Mouse (Mus musculus): ENCODE measurements around the gene Terf2.
"Not testable (repeated sequence)": the region's sequence is repeated elsewhere in the genome, so short reads cannot be mapped to it uniquely, and the experiment has no call there.

Terf2 gene

DNA sequence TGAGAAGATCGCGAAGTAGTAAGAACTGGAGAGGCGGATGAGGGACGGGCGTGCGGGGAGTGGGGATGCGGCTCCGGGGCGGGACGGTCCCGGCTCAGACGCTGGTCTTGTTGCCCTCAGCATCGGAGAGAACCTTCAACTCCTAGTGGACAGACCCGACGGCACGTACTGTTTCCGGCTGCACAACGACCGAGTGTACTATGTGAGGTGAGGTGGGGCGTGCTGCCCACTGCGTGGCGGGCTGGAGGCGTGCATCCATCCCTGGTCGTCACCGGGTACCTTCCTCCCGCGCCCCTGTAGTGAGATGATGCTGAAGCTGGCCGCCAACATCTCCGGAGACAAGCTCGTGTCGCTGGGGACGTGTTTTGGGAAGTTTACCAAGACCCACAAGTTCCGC lies 39.4 kb downstream of the Terf2 start:
- no peak for DNase-seq (ENCODE audit: low spot score)

DNA sequence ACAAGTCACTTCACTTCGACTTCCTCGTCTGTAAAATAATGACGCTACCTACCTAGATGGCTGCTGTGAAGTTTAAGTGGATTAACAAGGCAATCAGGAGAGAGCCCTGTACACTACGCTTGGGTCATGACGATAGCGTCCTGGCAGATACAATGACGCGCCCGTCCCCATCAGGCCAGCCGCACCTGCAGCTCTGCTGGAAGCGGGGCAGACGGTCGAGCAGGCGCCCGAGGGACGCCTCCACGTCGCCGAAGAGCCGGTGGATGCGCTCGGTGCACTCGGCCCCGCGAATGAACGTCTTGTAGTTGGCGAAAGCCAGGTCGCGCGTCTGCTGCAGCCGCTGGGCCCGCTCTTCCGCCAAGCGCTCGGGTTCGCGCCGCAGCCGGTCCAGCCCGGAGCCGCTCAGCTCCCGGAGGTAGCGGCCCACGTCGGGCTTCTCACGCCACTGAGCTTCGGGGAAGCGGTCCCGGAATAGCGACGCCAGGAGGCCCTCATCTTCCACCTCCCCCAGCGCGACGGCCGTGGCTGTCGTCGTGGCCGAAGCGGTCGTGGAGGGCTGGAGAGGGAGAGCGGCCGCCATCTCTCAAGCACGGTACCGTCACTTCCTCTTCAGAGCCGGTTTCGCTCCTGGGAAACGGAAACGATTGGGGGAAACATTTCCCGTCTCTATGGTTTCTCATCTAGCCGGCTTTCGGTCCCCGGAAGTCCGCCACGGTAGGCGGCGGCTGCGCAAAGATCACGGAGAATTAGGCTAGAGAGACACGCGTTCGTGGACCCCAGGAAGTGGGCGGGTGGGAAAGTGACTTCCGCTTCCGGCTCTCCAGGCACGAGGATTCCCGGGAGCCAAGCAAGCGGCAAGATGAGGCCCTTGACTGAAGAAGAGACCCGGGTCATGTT lies 40.0 kb downstream of the Terf2 start, which contains the start of the genes Cog8 and Nip7:
Gene Cog8, minus strand, starts transcription at position 614 of the 897 bp plus-strand sequence.
Gene Nip7, plus strand, starts transcription at position 802 of the 897 bp plus-strand sequence.
- DNase-seq (ENCODE audit: low spot score) = peak; percentile 98

- no peak for DNase-seq (ENCODE audit: low spot score)
Observed at GRCm38 (mm10) chr8:107052046-107052445, 44.3 kb downstream of the Terf2 start.

DNA sequence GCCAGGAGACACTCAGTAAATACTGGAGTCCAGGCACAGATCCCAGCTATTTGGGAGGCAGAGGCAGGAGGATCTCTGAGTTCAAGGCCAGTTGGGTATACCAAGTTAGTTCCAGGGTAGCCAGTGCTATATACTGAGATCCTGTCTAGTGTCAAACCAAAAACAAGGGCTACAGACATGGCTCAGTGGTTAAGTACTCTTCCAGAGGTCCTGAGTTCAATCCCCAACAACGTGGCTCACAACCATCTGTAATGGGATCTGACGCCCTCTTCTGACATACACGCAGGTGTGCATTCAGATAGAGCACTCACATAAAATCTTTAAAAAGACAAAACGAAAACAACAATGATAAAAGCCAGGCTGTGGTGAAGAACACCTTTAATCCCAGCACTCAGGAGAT lies 46.9 kb downstream of the Terf2 start:
- no peak for DNase-seq (ENCODE audit: low spot score)

DNA sequence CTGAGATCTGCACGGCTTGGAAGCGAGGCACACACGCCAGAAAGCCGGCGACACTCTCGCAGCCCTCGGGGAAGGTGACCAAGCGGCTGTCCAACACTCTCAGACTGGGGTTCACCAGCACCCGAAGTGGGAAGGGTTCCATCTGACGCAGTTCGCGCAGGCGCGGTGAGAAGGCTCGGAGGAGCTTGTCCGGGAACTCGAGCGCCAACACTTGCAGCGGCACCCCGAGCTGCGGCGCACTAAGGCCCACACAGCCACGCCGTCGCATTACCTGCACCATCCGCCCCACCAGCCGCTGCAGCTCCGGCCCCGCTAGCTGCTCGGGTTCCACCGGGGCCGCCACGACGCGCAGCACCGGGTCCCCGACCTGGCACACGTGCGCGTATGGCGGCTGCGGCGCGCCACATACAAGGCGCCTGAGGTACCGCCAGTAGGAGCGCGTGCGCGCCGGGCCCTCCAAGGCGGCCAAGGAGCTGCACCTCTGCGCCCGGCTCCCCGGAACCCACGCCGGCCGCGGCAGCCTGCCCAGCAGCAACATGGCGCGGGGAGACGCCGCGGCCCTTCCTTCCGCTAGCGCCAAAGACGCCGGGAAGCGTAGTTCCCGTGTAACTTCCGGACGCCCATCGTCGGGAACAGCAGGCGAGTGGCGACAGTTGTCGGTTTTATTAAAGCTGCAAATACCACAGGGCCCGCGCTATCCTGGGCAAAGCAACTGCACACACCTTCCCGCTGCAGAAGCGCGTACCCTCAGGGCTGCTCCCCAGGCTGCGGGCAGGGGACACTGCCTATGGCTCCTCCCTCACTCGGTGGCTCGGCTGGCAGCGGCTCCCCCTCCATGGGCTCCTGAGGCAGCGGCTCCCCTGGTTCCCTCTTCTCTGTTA lies 48.0 kb downstream of the Terf2 start, which contains the start of gene Pdf:
Gene Pdf, minus strand, starts transcription at position 554 of the 881 bp plus-strand sequence.
- DNase-seq (ENCODE audit: low spot score) = peak; percentile 78

- DNase-seq (ENCODE audit: low spot score) = no peak
Observed at GRCm38 (mm10) chr8:107046976-107047375, 49.4 kb downstream of the Terf2 start.

DNA sequence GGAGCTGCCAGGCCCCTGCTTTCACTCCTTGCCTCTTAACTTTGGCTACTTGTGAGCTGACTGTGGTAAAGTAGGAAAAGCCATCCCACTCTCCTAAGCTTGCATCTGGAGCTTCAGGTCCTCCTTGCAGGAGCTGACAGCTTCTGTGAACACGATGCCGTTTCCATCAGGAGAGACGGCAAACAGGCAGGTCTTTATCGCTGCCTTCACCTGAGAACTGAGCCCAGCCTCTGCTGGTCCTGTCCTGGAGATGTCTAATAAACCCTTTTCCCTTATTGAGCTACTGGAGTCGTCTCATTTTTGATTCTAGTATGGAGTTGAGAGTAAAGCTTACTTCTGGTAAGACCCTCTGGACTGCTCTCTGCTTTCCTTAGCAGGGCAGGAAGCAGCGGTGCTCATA lies 50.9 kb downstream of the Terf2 start:
- DNase-seq (ENCODE audit: low spot score) = no peak

- no peak for DNase-seq (ENCODE audit: low spot score)
Observed at GRCm38 (mm10) chr8:107040632-107041031, 55.7 kb downstream of the Terf2 start.

- DNase-seq (ENCODE audit: low spot score) = peak; percentile 34
Observed at GRCm38 (mm10) chr8:107036626-107037025, 59.7 kb downstream of the Terf2 start.

- DNase-seq (ENCODE audit: low spot score) = no peak
Observed at GRCm38 (mm10) chr8:107035641-107036040, 60.7 kb downstream of the Terf2 start.

DNA sequence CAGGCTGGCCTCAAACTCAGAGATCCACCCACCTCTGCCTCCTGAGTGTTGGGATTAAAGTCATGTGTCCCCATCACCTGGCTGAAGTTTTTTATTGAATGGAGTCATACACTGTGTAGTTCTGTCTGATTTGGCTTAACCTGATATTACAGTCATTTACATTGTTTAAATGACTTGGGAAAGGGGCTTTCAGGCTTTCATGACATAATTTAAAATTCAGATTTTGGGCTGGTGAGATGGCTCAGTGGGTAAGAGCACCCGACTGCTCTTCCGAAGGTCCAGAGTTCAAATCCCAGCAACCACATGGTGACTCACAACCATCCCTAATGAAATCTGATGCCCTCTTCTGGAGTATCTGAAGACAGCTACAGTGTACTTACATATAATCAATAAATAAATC lies 62.7 kb downstream of the Terf2 start:
- DNase-seq (ENCODE audit: low spot score) = not testable (repeated sequence)

GRCm38 (mm10) chr8:107031577-107032090 lies 64.7 kb downstream of the Terf2 start:
- DNase-seq (ENCODE audit: low spot score) = peak; percentile 41

DNA sequence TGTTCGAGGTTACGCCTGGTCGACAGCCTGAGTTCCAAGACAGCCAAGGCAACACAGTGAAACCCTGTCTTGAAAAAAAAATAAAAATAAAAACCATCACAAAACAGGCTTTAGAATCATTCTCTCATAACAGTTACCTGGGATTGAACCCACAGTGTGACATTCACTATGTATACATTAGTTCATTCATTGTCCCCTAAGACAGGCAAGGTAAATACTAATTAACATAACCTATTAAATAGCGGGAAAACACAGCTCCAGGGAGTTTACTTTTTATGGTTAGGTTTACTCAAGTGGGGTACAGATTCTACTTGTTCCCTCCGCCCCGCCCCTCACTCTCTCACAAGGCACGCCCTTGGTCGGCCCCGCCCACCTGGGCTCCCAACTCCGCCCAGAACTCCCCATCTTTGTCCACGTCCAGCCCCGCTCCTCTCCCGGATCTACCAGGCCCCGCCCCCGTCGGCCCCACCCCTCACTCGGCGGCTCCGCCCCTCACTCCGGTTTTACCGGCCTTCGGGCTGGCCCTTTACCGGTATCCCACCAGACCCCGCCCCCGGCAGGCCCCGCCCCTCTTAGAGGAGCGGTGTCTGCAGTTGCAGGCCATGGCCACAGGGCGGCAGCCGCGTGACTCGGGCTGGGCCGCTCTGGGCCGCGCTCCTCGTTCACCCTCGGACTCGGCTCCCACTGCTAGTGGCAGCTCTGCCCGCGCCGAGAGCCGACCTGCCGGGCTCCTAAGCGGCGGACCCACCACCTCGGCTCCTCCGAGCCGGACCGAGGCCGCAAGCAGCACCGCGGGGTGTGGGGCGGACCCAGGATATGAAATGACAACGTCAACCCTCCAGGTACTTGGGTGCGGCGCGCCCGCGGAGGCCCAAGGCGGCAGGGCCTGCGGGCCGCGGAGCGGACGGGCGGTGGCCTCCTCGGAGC lies 65.4 kb downstream of the Terf2 start, which contains the start of gene Vps4a:
Gene Vps4a, plus strand, starts transcription at position 573 of the 927 bp plus-strand sequence.
- peak; percentile 93 for DNase-seq (ENCODE audit: low spot score)

DNA sequence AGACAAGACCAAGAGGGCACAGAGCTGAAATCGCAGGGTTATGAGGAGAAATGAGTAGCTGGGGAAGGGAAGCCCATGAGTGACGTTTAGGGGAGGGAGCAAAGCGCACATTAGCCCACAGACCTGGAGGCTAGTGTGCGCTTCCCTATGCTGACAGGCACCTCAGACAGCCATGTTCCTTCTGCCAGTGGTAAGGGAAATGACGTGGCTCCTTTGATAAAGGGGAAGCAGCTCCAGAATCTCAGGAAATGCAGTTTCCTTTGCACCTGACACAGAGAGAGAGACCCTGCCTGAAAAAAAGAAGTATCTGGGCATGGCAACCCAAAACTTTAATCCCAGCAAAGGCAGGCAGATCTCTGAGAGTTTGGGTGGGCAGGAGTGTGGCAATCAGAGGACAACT lies 66.3 kb downstream of the Terf2 start:
- DNase-seq (ENCODE audit: low spot score) = no peak

DNA sequence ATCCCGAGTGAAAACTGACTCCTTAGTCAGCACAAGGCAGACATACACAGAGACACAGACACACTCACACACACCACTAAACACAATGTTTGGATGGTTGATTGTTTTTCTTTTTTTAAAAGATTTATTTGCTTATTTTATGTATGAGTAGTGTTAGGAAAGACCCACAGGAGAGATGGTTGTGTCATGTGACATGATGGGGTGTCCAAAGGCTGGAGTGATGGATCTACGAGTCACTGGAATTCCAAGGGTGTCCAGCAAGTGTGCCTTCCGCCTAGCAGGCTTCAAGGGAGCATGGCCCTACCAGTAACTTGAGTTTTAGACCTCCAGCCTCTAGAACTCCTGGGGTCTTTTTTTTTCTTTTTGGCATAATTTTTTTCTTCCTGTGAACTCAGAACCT lies 67.0 kb downstream of the Terf2 start:
- DNase-seq (ENCODE audit: low spot score) = no peak

DNA sequence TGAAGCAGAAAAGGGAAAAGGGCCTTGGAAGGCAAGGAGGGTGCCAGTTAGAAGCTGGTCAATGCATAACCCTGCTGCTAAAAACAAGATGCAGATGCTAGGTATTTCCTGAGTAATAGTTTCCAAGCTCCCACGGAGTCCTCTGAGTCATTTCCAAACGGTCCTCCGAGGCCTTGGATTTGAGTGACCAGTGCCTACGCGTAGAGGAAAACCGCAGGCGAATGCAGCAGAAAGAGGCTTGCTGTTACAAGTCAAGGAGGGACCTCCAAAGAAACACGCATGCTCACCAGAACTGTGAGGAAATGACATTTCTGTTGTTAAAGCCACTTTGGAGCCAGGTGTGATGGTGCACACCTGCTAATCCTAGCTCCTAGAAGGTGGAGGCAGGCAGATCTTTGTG lies 72.9 kb downstream of the Terf2 start:
- no peak for DNase-seq (ENCODE audit: low spot score)

Measured in adipocyte (in vitro differentiated cells).